Mouse (Mus musculus) forebrain, postnatal 0 days (tissue): ENCODE measurements around the gene Atrnl1. TPM values are rescaled to one million over a fixed set of nuclear protein-coding genes. Genes with fewer than 3 reads are reported as not detected.

ENCODE experiments used
- ATAC-seq: fragments of 200-750 bp; cut with Nextera tagmentation; 2 replicates; pipeline ENCODE4 v1.8.0; 2017; ENCODE audit warnings: mild to moderate bottlenecking, moderate library complexity
- DNase-seq: peaks from one replicate; pipeline ENCODE4 v3.0.0-alpha.2; 2015
- H3K27ac ChIP-seq: fragments of 300-500 bp; sonication (generic); 2 replicates; pipeline ENCODE4 v1.5.1; 2014; ENCODE audit warnings: low read depth, mild to moderate bottlenecking, antibody characterized with exemption, low read length, moderate library complexity, mixed read lengths
- H3K27me3 ChIP-seq: fragments of 300-500 bp; sonication (generic); 2 replicates; pipeline ENCODE4 v1.6.1; 2014; ENCODE audit warnings: mild to moderate bottlenecking, low read length, mixed read lengths; ENCODE audit not compliant: insufficient read depth
- H3K36me3 ChIP-seq: fragments of 300-500 bp; sonication (generic); 2 replicates; pipeline ENCODE4 v1.6.1; 2014; ENCODE audit warnings: mild to moderate bottlenecking, moderate library complexity; ENCODE audit not compliant: insufficient read depth
- H3K4me1 ChIP-seq: fragments of 300-500 bp; sonication (generic); 2 replicates; pipeline ENCODE4 v1.6.1; 2014; ENCODE audit warnings: antibody characterized with exemption; ENCODE audit not compliant: insufficient read depth
- H3K4me2 ChIP-seq: fragments of 300-500 bp; sonication (generic); 2 replicates; pipeline ENCODE4 v1.6.1; 2014; ENCODE audit warnings: low read depth, mild to moderate bottlenecking, moderate library complexity
- H3K4me3 ChIP-seq: fragments of 300-500 bp; sonication (generic); 2 replicates; pipeline ENCODE4 v1.5.1; 2014; ENCODE audit warnings: low read depth, low read length, mixed read lengths
- H3K9ac ChIP-seq: fragments of 300-500 bp; sonication (generic); 2 replicates; pipeline ENCODE4 v1.6.1; 2014; ENCODE audit warnings: mild to moderate bottlenecking
- H3K9me3 ChIP-seq: fragments of 300-500 bp; sonication (generic); 2 replicates; pipeline ENCODE4 v1.6.1; 2016; ENCODE audit warnings: low read length
- CTCF ChIP-seq: sonication (generic); IDR thresholded peaks from 2 replicates; pipeline ENCODE4 v1.5.1; 2016; ENCODE audit warnings: antibody characterized with exemption, control low read depth, low read depth
- WGBS: fragments of 180-500 bp; shearing (Covaris S2); extraction: QIAGEN DNeasy Blood & Tissue Kit; methylation state at CpG from one replicate; pipeline ENCODE4 v1.1.7; 2014; 5-methylcytosine and 5-hydroxymethylcytosine counted together
- polyA plus RNA-seq: library from polyadenylated mRNA; unstranded; fragments of >200 nt; fragmentation: Nextera tagmentation; extraction: Ambion mirVana; gene quantifications from 2 replicates; pipeline ENCODE4 v1.2.1, GENCODE M21; 2015
- total RNA-seq: library from RNA; depleted of rRNA; stranded (reverse); fragments of >200 nt; gene quantifications from 2 replicates; pipeline ENCODE4 v1.2.3, GENCODE M21; 2014

Atrnl1 gene
- total and polyA plus RNA-seq, 2 experiments from 2014 or later, result 4.8 to 59.9 TPM

DNA sequence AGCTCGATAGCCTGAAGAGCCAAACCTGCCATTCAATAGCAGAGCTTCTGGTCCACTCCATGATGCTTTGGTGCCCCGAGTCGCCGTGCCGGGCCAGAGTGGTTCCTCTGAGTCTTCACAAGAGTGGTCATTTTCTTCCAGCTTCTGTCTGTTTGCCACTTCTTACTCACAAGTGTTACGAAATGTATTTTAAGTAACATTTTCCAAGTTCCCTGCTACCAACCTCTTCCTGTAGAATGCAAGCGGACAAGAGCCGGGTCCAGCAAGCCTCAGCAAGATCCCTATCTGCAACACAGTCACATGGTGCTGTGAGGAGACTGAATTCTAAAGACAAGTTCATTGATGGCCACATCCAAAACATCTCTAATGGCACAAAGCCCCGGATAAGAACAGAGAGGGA lies 521.1 kb downstream of the Atrnl1 start:
- H3K4me2 ChIP-seq, result no peak overlapping the region
- WGBS, result 97% methylated on average over 9 of the region's 9 CpGs
- ATAC-seq (no peak), DNase-seq (no peak)
- no peaks in the 10 kb centered on the region for H3K4me1 ChIP-seq
- no peak overlapping the region for H3K27ac ChIP-seq
- TF ChIP-seq CTCF, result no peak
- peaks cover 7% of the 10 kb centered on the region for H3K36me3 ChIP-seq
- H3K27me3 ChIP-seq, result no peaks in the 10 kb centered on the region
- H3K9ac ChIP-seq, result no peak overlapping the region
- no peak overlapping the region for H3K4me3 ChIP-seq
- H3K9me3 ChIP-seq, result peaks cover 6% of the 10 kb centered on the region; the same call in 1 of the 2 replicates

DNA sequence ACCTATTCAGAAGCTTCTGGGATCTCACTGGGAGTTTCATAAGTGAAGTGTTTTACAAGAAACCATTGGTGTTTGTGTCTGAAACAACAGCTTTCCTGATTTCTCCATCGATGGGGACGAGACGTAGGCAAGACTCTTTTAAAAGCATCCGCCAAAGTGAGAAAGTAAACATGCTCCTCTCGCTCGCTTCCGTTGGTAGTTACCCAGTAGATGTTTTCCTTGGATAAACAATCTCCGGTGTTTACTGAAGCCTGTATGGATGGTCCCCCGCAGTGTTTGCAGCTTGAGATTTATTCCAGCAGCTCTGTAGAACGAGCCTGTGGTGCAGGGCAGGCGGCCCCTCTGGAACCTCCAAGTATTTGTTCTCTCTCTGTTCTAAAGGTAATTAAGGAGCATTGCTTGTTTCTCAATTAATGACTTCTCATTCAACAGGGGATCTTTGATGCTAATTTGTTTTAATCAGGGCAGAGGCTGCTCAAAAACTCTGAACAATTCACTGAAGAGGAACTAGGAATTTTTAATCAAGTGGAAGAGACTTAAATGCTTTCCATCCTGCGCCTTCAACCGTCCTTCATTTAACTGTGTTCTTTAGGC lies 529.5 kb downstream of the Atrnl1 start:
- Histone ChIP-seq H3K27me3 (no peaks in the 10 kb centered on the region), H3K9ac (no peak overlapping the region), H3K9me3 (no peaks in the 10 kb centered on the region), H3K27ac (no peak overlapping the region), H3K36me3 (no peaks in the 10 kb centered on the region), H3K4me2 (no peak overlapping the region), H3K4me3 (no peak overlapping the region), H3K4me1 (peaks cover 5% of the 10 kb centered on the region)
- 16% methylated on average over 13 of the region's 13 CpGs for WGBS
- TF ChIP-seq CTCF, result no peak
- no peak for DNase-seq
- no peak for ATAC-seq

DNA sequence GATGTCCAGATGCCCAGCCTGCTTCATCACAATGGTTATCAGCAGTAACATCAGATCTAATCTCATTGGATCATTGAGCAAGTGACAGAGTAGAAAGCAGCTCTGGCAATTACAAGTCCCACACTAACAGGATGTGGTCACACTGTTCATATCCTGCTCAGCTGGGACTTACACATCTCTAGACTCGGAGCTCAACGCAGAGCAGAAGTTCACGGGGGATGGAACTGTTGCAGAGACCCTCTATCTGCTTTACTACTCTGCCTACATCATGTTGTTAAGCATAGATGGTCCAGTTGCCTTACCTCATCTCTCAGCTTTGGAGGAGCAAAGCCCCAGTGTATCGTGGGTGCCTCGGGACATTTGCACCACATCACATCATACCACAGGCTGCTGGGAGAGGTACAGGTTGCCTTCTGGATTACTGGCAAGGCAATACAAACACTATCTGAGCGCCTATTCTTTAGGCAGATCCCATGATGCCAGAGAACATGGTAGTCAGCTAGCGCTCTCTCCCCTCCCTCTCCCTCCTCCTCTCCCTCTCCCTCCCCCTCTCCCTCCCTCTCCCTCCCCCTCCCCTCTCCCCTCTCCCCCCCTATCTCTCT lies 533.1 kb downstream of the Atrnl1 start:
- TF ChIP-seq CTCF, result no peak

DNA sequence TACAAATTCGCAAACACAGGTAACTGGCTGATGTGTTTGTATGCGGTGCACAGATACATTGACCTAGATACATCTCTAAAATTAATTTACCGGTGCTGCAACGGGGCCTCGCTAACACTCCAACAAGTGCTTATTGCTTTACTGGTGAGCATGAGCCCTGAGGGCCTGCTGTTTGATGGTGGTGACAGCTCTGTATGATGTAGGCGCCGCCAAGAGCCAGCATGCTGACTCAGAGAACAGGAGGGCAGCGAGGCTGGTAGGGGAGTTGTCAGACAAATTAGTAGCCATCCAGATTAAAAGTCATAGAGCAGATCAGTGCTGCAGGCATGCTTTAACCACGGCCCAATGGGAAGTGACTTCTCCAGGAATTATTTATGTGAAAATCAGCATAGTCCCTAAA lies 534.7 kb downstream of the Atrnl1 start:
- ATAC-seq, result no peak; the same call in 1 of the 2 replicates
- WGBS, result 76% methylated on average over 9 of the region's 9 CpGs
- no peaks in the 10 kb centered on the region for H3K9me3 ChIP-seq

More for the DNA sequence above, 533.1 kb downstream of the Atrnl1 start:
- DNase-seq (no peak), ATAC-seq (no peak)
- Histone ChIP-seq H3K4me1 (peaks cover 5% of the 10 kb centered on the region), H3K9ac (no peak overlapping the region), H3K4me3 (no peak overlapping the region), H3K36me3 (no peaks in the 10 kb centered on the region), H3K27me3 (no peaks in the 10 kb centered on the region), H3K4me2 (no peak overlapping the region), H3K9me3 (no peaks in the 10 kb centered on the region), H3K27ac (no peak overlapping the region)
- 95% methylated on average over 7 of the region's 7 CpGs for WGBS

DNA sequence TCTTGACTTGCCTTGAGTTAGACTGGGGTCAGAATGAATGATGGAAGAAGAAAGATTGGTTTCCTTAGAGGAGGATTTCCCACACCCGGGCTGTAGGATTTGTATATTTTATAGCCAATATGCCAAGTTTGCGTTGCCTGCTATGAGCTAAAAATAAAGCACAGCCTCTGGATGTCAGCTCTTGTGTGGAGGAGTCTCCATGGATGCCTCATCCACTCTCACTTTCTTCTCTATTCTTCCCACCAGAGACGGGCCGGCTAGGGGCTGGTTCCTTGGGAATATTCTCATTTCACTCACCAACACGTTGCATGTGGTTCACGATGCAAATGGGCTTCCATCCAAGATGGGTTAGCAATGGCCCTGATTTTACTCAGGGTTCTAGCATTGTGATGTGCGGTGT lies 540.4 kb downstream of the Atrnl1 start:
- DNase-seq, result no peak
- ATAC-seq, result no peak
- Histone ChIP-seq H3K27ac (no peak overlapping the region), H3K9ac (no peak overlapping the region), H3K4me2 (no peak overlapping the region), H3K9me3 (no peaks in the 10 kb centered on the region), H3K36me3 (no peaks in the 10 kb centered on the region), H3K4me1 (no peaks in the 10 kb centered on the region), H3K27me3 (no peaks in the 10 kb centered on the region), H3K4me3 (no peak overlapping the region)
- no peak for TF ChIP-seq CTCF
- WGBS, result 73% methylated on average over 7 of the region's 7 CpGs

More for the DNA sequence above, 534.7 kb downstream of the Atrnl1 start:
- Histone ChIP-seq H3K27ac (no peak overlapping the region), H3K4me3 (no peak overlapping the region), H3K36me3 (no peaks in the 10 kb centered on the region), H3K27me3 (no peaks in the 10 kb centered on the region), H3K4me1 (peaks cover under 1% of the 10 kb centered on the region; the same call in 1 of the 2 replicates), H3K9ac (no peak overlapping the region), H3K4me2 (no peak overlapping the region)
- no peak for DNase-seq
- no peak for TF ChIP-seq CTCF

DNA sequence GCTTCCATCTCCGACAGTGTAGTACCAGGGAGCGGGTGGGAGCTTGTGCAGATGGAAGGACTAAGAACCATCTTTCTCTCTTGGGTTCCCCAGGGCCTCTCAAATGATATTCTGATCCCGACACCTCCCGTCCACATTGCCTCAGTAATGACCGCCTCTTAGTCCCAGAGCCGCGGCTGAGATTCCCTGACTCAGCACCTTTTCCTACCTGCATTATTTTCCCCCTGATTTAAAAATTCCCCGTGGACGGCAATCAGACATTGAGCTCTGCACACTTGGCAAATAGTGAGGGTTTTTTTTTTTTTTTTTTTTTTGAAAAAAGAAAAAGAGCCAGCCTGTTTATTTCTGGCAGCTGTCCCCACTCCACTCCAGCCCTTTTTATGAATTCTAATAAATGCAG lies 550.7 kb downstream of the Atrnl1 start:
- H3K36me3 ChIP-seq, result no peaks in the 10 kb centered on the region
- no peak for DNase-seq
- no peak for ATAC-seq
- H3K9me3 ChIP-seq, result no peaks in the 10 kb centered on the region
- H3K27me3 ChIP-seq, result no peaks in the 10 kb centered on the region
- H3K4me3 ChIP-seq, result no peak overlapping the region
- no peak for TF ChIP-seq CTCF
- H3K27ac ChIP-seq, result no peak overlapping the region
- no peak overlapping the region for H3K9ac ChIP-seq
- no peak overlapping the region for H3K4me2 ChIP-seq
- H3K4me1 ChIP-seq, result no peaks in the 10 kb centered on the region
- 61% methylated on average over 9 of the region's 9 CpGs for WGBS

DNA sequence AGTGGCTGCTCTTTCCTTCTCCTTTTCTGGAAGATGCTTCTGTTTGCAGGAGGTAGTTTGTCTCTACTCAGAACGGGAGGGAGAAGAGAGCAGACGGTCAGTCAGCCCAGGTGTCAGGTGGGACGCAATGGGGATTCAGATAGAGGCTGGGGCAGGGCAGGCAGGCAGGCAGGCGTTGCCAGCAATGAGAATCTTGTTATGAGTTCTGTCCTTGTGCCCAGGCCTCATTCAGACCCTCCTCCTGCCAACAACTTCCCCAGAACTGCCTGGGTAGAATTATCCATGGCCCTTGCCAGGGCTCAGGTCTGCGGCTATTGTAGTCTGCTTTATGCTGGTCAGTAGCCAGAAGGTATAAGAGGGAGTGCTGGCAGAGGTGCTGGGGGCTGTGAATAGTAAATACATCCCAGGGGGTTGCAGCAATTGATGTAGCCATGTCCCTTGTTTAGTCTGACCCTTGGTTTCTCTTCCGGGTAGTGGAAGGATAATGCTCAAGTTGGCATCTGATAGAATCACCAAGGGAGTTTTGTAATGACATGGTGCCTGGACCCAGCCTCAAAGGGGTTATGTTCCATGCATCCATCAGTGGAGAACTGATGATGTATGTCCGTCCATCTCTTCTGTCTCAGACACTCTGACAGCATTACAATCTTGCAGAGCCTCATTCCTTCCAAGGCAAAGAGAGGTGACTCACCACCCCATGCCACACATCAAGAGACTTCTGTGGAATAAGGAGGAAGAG lies 554.2 kb downstream of the Atrnl1 start:
- Histone ChIP-seq H3K27me3 (no peaks in the 10 kb centered on the region; the same call in 1 of the 2 replicates), H3K9ac (no peak overlapping the region), H3K4me2 (no peak overlapping the region), H3K36me3 (no peaks in the 10 kb centered on the region), H3K9me3 (no peaks in the 10 kb centered on the region), H3K27ac (no peak overlapping the region), H3K4me1 (no peaks in the 10 kb centered on the region), H3K4me3 (no peak overlapping the region)
- ATAC-seq (no peak), DNase-seq (no peak)
- 45% methylated on average over 7 of the region's 7 CpGs for WGBS
- no peak for TF ChIP-seq CTCF
